Mouse (Mus musculus) liver, embryonic 15.5 days (tissue): ENCODE data around the gene Nxn. TPM values are rescaled to one million over a fixed set of nuclear protein-coding genes. Genes with fewer than 3 reads are reported as not detected.

Source experiments
- ATAC-seq: fragments of 200-750 bp; cut with Nextera tagmentation; 2 replicates; pipeline ENCODE4 v1.8.0; 2017; ENCODE audit warnings: moderate number of reproducible peaks, mild to moderate bottlenecking, moderate library complexity; ENCODE audit not compliant: insufficient read depth
- H3K27ac ChIP-seq: fragments of 300-500 bp; sonication (generic); replicated peaks from 2 replicates; pipeline ENCODE4 v1.5.1; 2015; ENCODE audit warnings: mild to moderate bottlenecking, inconsistent platforms
- H3K27me3 ChIP-seq: fragments of 300-500 bp; sonication (generic); 2 replicates; pipeline ENCODE4 v1.6.1; 2015; ENCODE audit warnings: mild to moderate bottlenecking, inconsistent platforms
- H3K36me3 ChIP-seq: fragments of 300-500 bp; sonication (generic); replicated peaks from 2 replicates; pipeline ENCODE4 v1.6.1; 2015; ENCODE audit warnings: moderate library complexity, mild to moderate bottlenecking, inconsistent platforms
- H3K4me1 ChIP-seq: fragments of 300-500 bp; sonication (generic); replicated peaks from 2 replicates; pipeline ENCODE4 v1.6.1; 2015; ENCODE audit warnings: inconsistent platforms
- H3K4me2 ChIP-seq: fragments of 300-500 bp; sonication (generic); 2 replicates; pipeline ENCODE4 v1.6.1; 2015; ENCODE audit warnings: moderate library complexity, mild to moderate bottlenecking, inconsistent platforms
- H3K4me3 ChIP-seq: fragments of 300-500 bp; sonication (generic); replicated peaks from 2 replicates; pipeline ENCODE4 v1.5.1; 2015; ENCODE audit warnings: mild to moderate bottlenecking, inconsistent platforms
- H3K9ac ChIP-seq: fragments of 300-500 bp; sonication (generic); 2 replicates; pipeline ENCODE4 v1.6.1; 2015; ENCODE audit warnings: moderate library complexity, mild to moderate bottlenecking, inconsistent platforms
- H3K9me3 ChIP-seq: fragments of 300-500 bp; sonication (generic); replicated peaks from 2 replicates; pipeline ENCODE4 v1.6.1; 2016; ENCODE audit warnings: inconsistent platforms
- WGBS: fragments of 180-500 bp; shearing (Covaris S2); methylation state at CpG from one replicate; pipeline ENCODE4 v1.1.7; 2015; ENCODE audit warnings: mixed read lengths; ENCODE audit not compliant: insufficient replicate concordance; 5-methylcytosine and 5-hydroxymethylcytosine counted together
- polyA plus RNA-seq: library from polyadenylated mRNA; unstranded; fragments of >200 nt; fragmentation: Nextera tagmentation; extraction: Ambion mirVana; gene quantifications from 2 replicates; pipeline ENCODE4 v1.2.1, GENCODE M21; 2015

The Nxn gene
- polyA plus RNA-seq, 1 experiment from 2014 or later = 2.5 TPM

DNA sequence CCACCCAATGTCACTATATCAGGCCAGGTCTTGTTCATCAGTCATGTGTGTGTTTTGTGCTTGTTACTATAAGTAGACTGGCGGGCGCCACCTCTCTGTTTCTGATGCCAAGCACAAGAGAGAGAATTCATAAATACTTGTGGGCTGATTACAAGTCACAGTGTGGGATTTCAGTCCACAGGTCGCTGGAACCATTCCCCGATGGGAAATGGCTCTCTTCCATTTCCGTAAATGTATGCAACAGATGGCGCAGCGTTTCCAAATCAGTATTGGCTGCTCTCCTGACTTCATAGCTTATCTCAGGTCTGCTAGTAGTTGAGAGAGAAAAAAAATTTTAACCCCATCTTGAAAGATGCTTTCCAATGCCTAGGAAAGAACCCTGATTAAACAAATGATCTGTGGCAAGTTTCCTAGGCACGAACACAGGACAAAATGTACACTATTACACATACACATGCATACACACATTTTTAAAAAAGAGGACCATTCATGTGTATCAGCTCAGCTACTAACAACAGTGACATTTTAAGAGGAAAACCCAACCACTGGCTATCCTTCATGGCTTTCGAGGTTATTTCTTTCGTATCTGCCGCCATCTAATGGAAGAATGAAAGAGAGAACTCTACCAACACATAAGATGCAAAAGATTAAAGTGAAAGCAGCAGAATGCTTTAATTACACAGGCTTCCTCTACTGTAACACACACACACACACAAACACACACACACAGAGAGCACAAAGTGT, 819 bp upstream of the Nxn start:
- no peaks in the 10 kb centered on the region for H3K36me3 ChIP-seq
- peaks cover 27% of the 10 kb centered on the region for H3K4me1 ChIP-seq
- no peak overlapping the region for H3K27ac ChIP-seq
- H3K4me3 ChIP-seq = peak overlapping the region; percentile 71
- ATAC-seq = no peak
- H3K27me3 ChIP-seq = peaks cover 46% of the 10 kb centered on the region
- peak overlapping the region; percentile 99 for H3K4me2 ChIP-seq
- H3K9me3 ChIP-seq = no peaks in the 10 kb centered on the region
- no peak overlapping the region for H3K9ac ChIP-seq
- WGBS = 6% methylated on average over 11 of the region's 11 CpGs

DNA sequence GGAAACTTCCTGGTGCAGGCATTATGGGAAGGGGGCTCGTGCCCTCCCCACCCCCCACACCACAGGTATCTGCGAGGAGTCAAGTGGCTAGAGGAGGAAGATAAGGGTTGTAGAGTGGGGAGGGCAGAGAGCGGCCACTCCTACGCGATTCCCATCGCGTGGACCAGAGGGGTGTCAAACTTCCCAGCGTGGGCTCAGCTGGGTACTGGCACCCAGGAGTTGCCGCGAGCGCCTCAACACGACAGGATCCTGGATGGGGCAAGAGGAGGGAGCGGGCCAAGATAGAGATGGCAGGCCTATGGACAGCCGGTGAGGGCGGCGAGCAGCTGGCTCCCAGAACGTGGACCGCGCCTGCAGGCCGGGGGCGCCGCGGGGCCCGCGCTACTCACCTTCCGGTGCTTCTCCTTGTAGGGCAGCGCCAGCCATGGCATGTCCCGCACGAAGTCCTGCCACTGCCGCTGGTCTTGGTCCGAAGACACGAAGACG, 585 bp downstream of the Nxn start:
- H3K27ac ChIP-seq = peak overlapping the region; percentile 54; the same call in 1 of the 2 replicates
- peak; percentile 62 for ATAC-seq
- peak overlapping the region; percentile 99 for H3K4me2 ChIP-seq
- H3K4me3 ChIP-seq = peak overlapping the region; percentile 71
- no peaks in the 10 kb centered on the region for H3K9me3 ChIP-seq
- peak overlapping the region; percentile 57 for H3K9ac ChIP-seq
- H3K4me1 ChIP-seq = peaks cover 27% of the 10 kb centered on the region
- H3K27me3 ChIP-seq = peaks cover 46% of the 10 kb centered on the region
- no peaks in the 10 kb centered on the region for H3K36me3 ChIP-seq
- 0% methylated on average over 32 of the region's 33 CpGs for WGBS

DNA sequence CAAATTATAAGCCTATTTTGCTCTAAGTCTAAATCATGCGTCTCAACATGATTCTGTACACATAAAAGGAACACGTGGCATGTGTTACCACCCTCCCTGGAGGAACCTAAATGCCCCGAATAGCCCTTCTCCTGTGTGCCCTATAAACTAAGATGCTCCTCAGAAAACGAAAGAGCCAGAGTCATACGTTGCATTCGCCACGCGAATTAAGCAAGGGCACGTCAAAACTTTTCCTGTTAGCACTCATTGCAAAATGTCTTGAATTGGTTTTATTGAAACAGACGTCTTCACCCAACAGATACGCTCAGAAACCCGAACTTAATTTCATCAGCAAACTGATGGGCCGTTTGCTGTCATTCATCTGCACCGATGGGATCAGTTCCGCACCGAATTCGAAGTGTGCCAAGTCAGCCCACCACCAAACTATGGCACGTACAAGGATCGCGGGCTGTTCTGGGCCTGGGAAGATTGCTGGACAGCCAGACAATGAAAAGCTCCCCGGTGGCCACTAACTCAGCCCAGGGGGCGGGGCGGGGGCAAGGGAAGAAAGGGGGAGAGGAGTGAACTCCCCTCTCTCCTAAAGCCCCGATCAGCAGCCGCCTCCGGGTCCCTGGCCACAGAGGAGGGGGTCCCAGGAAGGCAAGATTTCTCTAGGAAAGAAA, 1.2 kb downstream of the Nxn start:
- Histone ChIP-seq H3K36me3 (no peaks in the 10 kb centered on the region), H3K27me3 (peaks cover 41% of the 10 kb centered on the region), H3K4me1 (peaks cover 27% of the 10 kb centered on the region), H3K27ac (no peak overlapping the region), H3K9ac (peak overlapping the region; percentile 57), H3K4me2 (peak overlapping the region; percentile 99), H3K4me3 (peak overlapping the region; percentile 71), H3K9me3 (no peaks in the 10 kb centered on the region)
- 1% methylated on average over 26 of the region's 26 CpGs for WGBS
- ATAC-seq = no peak

DNA sequence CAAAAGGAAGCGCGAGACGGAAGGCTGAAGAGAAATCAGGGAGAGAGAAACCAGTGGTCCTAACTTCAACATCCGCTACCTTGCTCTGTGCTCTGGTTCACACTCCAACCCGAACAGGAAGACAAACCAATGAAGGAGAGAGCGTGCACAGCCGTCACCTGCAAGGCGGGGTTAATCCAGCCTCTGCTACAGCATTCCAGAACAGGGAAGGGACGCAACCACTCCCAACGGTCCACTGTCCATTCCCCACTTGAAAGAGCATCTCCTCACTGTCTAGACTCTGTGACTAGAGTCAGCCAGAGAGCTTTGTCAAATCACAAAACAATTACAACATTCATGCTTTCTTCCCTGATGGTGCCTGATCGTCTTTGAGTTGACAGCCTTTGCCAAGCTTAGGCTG, 5.9 kb downstream of the Nxn start:
- 78% methylated on average over 11 of the region's 11 CpGs for WGBS
- Histone ChIP-seq H3K27ac (no peak overlapping the region), H3K27me3 (peaks cover 17% of the 10 kb centered on the region), H3K9ac (no peak overlapping the region), H3K9me3 (no peaks in the 10 kb centered on the region), H3K4me1 (peaks cover 6% of the 10 kb centered on the region), H3K36me3 (no peaks in the 10 kb centered on the region), H3K4me3 (no peak overlapping the region), H3K4me2 (no peak overlapping the region)
- ATAC-seq = no peak

DNA sequence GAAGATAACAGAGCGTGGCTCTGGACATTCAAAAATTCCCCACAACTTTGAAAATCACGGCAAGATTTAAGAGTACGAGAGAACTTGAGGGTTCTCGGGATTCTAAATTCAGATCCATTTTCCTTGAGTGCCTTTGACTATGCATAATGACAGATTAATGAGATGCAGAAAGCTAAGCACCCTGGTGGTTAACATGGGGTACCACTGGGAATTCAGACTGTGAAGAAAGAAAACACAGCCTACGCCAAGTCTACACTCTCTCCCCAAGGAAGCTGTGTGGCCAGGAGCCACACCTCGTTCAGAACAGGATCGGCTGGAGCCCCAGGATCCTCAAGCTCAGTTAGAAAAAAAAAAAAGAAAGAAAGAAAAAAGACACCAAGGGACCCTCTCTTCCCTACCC, 6.4 kb downstream of the Nxn start:
- ATAC-seq = no peak
- H3K4me2 ChIP-seq = no peak overlapping the region
- 71% methylated on average over 7 of the region's 7 CpGs for WGBS

DNA sequence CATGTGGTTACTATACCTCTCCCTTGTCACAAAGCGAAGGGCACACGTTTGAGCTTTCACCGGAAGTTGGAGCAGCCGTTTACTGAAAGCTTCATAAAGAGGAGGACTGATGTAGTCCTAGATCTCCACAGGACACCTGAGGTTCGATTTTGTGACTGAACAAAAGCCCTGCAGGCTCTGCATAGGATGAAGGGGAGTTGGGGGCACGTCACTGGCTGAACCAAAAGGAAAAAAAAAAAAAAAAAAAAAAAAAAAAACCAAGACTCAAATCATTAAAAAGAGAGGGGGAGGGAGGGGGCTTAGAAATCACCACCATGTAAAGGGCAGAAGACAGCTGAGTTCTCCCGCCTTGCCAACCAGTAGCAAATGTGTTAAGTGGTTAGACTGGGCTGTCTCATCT, 10.2 kb downstream of the Nxn start:
- H3K9me3 ChIP-seq = no peaks in the 10 kb centered on the region
- no peak overlapping the region for H3K27ac ChIP-seq
- no peak overlapping the region for H3K4me2 ChIP-seq
- H3K27me3 ChIP-seq = no peaks in the 10 kb centered on the region
- 52% methylated on average over 7 of the region's 7 CpGs for WGBS
- no peak overlapping the region for H3K4me3 ChIP-seq
- no peak for ATAC-seq
- H3K4me1 ChIP-seq = no peaks in the 10 kb centered on the region; the same call in 1 of the 2 replicates
- H3K36me3 ChIP-seq = no peaks in the 10 kb centered on the region
- no peak overlapping the region for H3K9ac ChIP-seq

More for the DNA sequence above, 6.4 kb downstream of the Nxn start:
- Histone ChIP-seq H3K9ac (no peak overlapping the region), H3K27me3 (peaks cover 13% of the 10 kb centered on the region), H3K27ac (no peak overlapping the region), H3K4me1 (peaks cover 1% of the 10 kb centered on the region; the same call in 1 of the 2 replicates), H3K9me3 (no peaks in the 10 kb centered on the region), H3K4me3 (no peak overlapping the region), H3K36me3 (no peaks in the 10 kb centered on the region)

DNA sequence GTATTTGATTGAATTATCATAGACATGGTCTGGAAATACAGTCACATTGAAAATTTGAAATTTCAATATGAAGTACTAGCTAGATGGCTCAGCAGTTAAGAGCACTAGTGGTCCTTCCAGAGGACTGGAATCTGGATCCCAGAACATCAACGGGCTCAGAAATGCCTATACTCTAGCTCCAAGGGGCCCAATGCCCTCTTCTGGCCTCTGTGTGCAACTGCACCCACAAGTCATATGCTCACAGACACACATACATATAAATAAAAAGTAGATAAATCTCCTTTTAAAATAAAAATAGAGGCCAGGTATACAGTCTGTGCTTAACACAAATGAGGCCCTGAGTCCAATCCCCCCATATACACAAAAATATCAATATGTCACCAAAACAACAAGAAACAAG, 11.8 kb downstream of the Nxn start:
- no peaks in the 10 kb centered on the region for H3K36me3 ChIP-seq
- 69% methylated on average over 1 of the region's 1 CpGs for WGBS
- no peaks in the 10 kb centered on the region; the same call in 1 of the 2 replicates for H3K4me1 ChIP-seq
- no peak overlapping the region for H3K9ac ChIP-seq
- H3K4me2 ChIP-seq = no peak overlapping the region
- no peak overlapping the region for H3K4me3 ChIP-seq
- ATAC-seq = no peak
- H3K27ac ChIP-seq = no peak overlapping the region
- H3K9me3 ChIP-seq = no peaks in the 10 kb centered on the region
- no peaks in the 10 kb centered on the region for H3K27me3 ChIP-seq

DNA sequence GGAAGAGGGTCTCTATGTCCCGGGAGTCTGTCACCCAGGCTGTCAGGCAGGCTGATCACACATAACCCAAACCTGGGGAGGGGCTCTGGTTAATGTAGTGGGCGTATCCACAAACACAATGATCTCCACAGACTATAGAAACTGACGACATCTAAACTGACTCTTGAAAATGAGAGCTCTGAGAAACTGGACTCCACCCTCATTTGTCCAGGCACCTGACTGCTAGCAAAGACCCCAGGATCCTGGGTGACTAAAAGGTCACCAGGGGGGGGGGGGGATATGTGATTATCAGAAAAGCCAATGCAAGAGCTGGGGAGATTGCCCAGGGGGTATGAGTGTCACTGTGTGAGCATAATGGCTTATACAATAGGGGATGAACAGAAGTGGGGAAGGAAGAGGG, 13.2 kb downstream of the Nxn start:
- H3K9me3 ChIP-seq = no peaks in the 10 kb centered on the region
- no peak for ATAC-seq
- H3K36me3 ChIP-seq = no peaks in the 10 kb centered on the region
- no peak overlapping the region for H3K4me3 ChIP-seq
- H3K27ac ChIP-seq = no peak overlapping the region
- H3K27me3 ChIP-seq = no peaks in the 10 kb centered on the region
- WGBS = 51% methylated on average over 3 of the region's 3 CpGs
- H3K4me2 ChIP-seq = no peak overlapping the region
- H3K4me1 ChIP-seq = no peaks in the 10 kb centered on the region; the same call in 1 of the 2 replicates
- H3K9ac ChIP-seq = no peak overlapping the region

DNA sequence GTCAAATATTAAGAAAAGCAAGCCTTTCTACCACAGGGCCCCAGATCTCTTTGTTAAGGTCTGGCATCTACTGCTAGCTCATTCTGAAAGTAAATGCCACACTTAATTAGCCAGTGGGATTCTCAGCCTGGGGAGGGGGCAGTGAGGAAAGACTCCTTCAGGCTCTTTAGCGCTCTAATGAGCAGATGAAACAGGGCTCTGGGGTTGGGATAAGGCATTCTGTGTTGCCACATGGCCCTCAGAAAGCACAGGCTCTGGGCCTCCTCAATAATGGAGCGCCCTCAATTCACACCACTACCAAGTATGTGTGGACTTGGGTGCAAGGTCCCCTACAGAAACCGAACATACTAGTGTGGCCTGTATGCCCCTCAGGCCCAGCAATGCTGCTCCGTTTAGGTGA, 13.9 kb downstream of the Nxn start:
- no peak for ATAC-seq
- peaks cover 2% of the 10 kb centered on the region; the same call in 1 of the 2 replicates for H3K4me1 ChIP-seq
- H3K27ac ChIP-seq = no peak overlapping the region
- no peak overlapping the region for H3K4me2 ChIP-seq
- no peaks in the 10 kb centered on the region for H3K36me3 ChIP-seq
- 61% methylated on average over 4 of the region's 4 CpGs for WGBS
- H3K9ac ChIP-seq = no peak overlapping the region
- no peak overlapping the region for H3K4me3 ChIP-seq
- H3K9me3 ChIP-seq = no peaks in the 10 kb centered on the region
- H3K27me3 ChIP-seq = no peaks in the 10 kb centered on the region

DNA sequence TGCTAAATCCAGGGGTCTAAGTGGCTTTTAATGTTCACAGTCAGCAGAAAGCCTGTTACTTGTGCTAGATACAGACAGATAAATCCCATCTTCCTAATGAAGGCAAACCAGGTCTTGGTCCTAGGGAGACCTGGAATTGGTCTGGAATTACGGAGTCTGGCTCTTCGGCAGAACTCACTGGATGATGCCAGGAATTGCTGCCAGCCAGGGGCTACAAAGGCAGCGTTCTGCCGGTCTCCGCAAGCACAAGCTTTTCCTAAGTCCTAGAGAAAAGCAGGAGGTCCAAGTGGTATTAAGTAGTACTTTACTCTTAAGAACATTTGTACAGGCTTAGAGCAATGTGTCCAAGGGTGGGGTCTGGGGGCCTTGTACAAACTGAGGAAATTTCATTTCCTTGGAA, 14.6 kb downstream of the Nxn start:
- Histone ChIP-seq H3K4me1 (peaks cover 6% of the 10 kb centered on the region; the same call in 1 of the 2 replicates), H3K9me3 (no peaks in the 10 kb centered on the region), H3K27ac (no peak overlapping the region), H3K36me3 (no peaks in the 10 kb centered on the region), H3K9ac (no peak overlapping the region), H3K4me3 (no peak overlapping the region), H3K4me2 (no peak overlapping the region), H3K27me3 (no peaks in the 10 kb centered on the region)
- 75% methylated on average over 5 of the region's 5 CpGs for WGBS
- no peak for ATAC-seq

DNA sequence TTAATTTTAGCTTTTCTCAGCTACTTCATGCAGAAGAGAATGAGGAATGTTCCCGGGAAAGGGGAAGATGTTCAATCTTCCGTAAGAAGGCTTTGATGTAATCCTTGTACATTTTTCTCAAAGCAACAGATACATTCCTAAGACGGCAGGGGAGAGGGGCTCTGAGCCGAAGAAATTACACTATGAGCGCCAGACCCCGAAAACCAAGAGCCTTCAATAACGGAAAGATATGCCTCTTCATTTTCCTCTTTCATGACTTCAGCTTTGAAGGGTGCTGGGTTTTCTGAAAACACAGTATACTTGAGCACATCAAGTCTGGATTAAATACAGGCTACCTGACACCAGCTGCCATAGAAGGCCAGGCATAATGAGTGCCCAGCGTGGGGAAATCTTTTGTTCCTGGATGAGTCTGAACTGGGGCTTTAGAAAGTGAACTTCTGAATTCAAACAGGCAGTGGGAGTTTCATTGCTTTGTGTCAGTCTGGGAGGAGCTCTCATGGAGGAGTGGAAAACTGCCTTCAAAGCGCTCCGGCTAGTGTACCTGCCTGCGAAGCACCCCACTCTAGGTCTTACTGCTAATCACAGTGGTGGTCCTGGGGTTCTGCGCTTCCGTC, 16.1 kb downstream of the Nxn start:
- H3K4me2 ChIP-seq = no peak overlapping the region
- no peaks in the 10 kb centered on the region for H3K9me3 ChIP-seq
- no peak overlapping the region for H3K9ac ChIP-seq
- no peak for ATAC-seq
- H3K27me3 ChIP-seq = no peaks in the 10 kb centered on the region
- no peaks in the 10 kb centered on the region for H3K36me3 ChIP-seq
- 0 out of 2 replicates have a peak, but pooled peaks cover 6% of the 10 kb centered on the region for H3K4me1 ChIP-seq
- 77% methylated on average over 13 of the region's 13 CpGs for WGBS
- H3K4me3 ChIP-seq = no peak overlapping the region
- no peak overlapping the region for H3K27ac ChIP-seq
